Mouse (Mus musculus) ES-CJ7 (cell line): ENCODE data around the gene Atg4a-ps.

Experiments used
- DNase-seq: peaks from one replicate; pipeline ENCODE4 v3.0.0; 2011; ENCODE audit warnings: low read depth, low spot score

The Atg4a-ps gene

DNA sequence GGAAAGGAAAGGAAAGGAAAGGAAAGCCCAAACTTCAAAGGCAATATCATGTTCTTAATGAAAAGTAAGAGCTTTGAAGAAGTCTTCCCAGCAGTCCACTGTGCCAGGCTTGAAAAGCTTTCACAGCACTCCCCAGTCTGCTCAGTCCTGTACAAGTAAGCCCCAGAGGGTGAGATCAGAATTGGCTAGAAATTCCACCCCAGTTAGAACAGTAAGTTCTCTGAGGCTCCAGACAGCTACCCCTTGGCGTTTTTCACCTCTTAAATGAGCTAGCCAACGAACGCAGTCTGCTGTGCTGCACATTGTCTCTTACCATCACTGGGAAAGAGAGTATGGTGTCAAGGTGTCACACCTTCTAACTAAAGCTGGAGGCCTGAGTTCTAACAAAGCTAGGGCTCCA lies 18.2 kb downstream of the Atg4a-ps start:
- no peak for DNase-seq

DNA sequence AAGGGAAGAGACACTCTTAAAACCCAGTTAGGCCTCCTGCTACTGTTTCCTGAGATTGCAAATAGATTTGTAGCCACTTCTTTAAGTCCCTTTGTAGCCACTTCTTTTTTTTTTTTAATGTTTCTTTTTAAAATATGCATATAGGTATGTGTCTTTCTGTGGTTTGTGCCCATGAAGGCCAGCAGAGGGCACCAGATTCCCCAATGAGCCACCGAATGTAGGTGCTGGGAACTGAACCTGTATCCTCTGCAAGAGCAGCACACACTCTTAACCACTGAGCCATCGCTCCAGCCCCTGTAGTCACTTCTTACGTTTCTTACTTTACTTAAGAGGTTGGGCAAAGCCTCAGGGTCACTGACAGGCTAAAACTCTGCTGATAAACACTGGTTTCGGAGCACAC lies 19.4 kb downstream of the Atg4a-ps start:
- peak; percentile 34 for DNase-seq

DNA sequence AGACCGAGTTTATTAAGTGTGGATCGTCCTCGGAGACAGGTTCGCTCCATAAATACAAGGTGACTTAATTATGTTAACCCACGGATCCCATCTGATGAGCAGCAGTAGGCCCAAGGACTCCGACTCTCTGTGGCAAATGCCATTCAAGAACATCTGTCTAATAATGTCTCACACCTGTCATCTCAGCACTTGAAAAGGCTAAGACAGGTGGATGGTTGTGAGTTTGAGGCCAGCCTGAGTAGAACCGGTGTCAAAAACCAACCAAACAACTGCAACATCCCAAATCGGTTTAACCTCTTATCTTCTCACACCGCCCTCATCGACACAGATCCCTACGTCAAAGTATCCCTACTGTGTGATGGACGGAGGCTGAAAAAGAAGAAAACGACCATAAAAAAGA lies 20.7 kb downstream of the Atg4a-ps start:
- DNase-seq: no peak

DNA sequence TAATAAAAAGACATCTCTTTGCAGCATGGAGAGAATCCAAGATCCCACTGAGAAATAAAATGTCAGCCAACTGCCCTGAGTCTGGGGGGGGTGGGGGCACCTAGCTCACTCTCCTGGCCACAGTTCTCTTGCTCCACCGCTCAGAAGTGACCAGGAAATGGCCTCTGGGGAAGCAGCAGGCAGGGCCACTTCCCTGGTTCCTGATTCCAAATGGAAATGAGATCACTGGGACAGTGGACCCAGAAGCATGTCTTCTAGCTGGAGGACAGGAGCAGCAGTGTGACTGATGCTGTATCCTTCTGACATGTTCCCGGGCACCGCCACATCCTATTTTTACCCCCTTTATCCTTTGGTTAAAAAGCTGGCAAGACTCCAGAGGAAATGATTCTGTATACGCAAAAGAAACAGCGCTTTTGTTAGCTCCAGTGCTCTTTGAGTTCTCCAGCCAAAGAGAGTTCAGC lies 21.2 kb downstream of the Atg4a-ps start:
- no peak for DNase-seq

DNA sequence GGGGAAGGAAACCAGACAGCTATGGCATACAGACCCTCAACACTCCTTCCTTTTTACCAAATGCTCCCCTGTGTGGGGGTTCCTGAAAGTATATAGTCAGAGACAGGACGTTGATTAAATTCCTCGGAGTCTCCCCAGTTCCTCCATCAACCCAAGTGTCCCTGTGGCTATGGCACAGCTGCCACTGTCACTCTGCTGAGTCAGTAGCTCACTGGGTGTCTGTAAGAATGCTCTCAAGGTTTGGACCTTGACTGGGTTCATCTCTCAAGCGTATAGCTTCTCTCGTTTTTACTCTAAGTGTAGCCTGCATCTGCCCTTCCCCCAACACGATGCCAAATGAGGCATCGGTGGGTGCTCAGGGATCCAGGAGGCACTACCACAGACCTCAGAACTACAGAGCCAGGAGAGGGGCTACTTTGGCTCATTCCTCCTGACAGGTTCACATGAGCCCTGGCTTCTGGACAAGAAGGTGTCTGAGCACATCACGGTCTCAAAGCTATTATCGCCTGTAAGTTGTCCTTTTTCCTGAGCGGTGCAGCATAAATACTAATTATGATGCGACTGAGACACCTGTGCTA lies 21.9 kb downstream of the Atg4a-ps start:
- DNase-seq: no peak

DNA sequence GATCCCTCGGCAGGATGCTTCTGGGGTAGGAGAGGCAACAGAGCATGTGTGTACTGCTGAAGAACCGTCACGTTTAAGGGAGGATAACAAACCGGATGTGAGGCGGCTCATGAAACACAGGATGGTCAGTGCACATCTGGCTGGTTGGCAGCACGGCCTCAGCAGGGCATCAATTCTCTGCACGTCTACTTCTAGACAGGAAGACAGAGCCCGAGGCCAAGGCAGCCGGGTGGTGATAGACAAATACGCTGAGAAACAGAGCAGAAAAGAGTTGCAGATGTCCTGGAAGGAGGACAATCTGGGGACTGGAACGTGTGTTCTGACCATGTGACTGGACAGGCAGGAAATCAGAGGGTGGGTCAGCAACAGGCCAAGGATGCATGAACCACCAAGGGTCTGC lies 25.8 kb downstream of the Atg4a-ps start:
- no peak for DNase-seq

DNA sequence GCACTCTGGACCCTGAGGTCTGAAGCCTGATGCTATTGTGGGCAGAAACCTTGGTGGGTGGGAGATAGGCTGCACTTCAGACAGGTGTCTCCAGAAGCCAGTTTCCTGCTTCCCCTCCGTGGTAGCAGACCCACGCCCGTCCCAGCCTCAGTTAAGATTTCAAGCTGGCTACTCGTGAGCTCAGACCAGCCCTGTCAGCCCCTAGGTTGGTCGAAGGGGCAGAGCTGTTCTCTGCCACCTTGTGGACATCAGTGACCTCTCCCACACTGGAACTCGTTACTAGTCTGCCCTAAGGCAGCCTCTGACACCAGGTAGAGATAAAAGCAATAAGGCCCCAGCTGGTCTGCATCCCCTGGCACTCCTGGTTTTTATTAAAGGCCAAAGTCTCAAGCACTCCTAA lies 28.9 kb downstream of the Atg4a-ps start:
- DNase-seq: no peak

DNA sequence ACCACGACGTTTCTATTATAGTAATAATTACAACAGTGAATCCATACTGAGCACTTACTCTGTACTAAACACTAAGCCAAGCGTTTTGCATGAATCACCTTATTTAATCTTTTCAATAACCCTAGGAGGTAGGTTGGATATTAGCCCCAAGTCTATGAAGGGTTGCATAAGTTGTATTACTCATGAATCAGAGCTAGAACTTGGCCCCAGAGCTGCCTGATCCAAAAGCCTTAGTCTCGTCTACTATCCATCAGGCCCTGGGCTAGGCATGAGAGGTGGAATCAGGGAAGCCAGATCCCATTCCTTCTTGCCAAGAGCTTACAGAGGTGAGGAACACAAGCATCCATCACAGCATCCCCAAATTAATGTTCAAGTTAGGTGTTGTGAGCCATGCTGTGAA lies 30.2 kb downstream of the Atg4a-ps start:
- no peak for DNase-seq

DNA sequence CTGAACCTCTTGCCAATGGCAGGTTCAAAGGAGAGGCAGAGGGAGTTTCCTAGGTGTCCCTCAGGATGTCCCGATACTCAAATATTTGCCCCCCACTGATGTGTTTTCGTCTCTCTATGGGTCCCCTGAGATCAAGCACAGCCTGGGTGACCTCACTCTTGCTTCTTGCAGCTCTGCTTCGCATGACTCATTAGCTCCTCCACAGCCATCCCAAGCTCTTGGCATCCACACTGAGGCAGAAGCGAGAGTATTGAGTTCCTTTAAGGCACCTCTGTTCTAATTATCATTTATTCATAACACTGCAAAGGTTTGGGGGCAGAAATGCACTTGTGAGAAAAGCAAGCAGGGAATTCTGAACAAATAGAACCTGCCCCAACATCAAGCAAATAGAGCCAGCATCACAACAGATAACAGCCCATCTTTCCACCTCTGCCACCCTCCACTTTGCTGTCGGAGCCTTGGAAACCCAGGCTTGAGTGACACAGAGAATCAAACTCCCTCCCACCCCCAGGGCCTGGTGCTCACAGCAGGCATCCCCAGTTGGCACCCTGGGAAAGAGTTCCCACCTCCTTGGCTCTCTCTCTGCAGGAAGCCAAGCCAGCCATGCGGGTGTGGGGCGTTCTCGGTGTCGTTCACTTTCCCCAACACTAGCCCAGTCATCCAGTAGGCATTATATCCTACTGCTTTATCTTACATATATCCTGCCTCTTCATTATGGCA lies 33.1 kb downstream of the Atg4a-ps start:
- no peak for DNase-seq

DNA sequence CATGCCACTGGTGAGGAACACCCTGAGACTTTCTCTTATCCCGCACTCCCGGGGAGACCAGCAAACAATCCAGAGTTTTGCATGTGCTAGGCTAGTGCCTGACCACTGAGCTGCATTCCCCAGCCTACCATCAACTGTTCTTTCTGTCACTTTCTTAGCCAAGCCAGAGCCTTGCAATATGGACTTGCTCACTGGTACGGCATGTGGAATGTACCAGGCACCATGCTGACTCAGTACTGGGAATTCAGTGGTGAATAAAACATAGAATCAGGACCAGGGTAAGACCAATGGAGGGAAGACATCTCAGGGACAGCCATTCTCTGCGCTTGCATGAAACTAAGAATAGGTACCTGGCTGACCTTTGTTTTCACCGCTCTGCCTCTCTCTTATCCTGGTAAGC lies 35.6 kb downstream of the Atg4a-ps start:
- DNase-seq: no peak

DNA sequence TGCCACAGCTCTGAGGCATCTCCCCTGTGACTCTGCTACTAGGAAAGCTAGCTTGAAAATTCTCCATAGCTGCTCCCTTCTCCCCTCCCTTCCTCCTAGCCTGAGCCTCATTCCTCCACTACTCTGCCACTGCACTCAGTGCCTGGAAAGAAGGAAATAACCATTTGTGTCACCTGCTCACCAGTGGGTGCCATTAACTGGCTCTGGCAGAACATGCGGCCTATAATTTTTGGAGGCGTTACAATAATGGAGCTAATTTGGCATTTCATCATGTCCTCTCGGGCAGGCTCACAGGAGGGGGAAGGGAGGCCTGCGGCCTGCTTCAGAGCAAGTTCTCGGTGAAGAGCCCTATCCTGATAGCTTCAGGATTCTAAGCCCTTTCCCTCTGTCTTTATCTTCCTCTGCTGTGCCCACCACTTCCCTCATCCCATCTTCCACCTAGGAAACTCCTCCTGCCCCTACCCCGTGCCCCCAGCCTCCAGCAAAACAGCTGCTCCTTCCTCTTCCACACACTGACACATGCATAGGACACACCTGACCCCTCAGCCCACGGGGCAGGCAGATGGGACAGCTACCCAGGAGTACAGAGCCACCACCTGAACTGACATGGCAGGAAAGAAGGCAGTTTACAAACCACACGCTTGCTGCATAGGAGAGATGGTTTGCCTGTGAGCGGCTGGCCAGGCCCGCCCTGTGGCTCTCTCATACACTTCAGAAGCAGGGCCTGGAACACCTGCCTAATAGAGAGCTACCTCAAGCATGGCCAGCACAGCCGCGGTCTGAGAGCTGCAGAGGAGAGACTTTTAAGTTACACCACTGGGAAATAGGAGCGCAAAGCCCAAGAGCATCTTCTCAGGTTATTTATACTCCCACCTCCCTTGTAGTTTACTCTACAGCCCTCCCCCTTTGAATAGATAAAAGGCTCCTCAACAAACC lies 38.9 kb downstream of the Atg4a-ps start:
- DNase-seq: no peak

DNA sequence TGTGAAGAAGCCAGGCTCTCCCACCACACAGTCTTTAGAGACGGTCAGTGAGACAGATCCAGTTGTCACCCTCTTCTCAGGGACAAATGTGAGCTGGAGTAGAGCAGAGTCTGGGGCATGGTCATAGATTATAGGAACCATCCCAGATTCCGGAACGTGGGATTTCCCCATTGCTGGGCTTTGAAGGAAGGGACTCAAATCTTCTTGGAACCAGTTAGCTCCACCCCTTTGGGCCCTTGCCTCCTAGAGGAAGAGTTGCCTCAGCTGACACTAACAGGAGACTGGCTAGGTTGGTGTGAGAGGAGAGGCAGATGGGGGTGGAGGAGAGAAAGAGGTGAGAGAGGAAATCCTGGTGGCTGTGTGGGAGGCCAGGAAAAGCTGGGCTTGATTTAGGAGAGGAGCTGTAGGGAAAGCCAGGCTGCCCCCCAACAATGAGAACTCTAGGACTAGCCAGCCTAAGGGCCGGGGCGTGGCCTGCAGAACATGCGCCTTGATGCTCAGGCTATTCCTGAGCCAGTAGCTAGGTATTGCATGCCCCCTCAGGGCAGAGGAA lies 39.7 kb downstream of the Atg4a-ps start:
- DNase-seq: no peak

DNA sequence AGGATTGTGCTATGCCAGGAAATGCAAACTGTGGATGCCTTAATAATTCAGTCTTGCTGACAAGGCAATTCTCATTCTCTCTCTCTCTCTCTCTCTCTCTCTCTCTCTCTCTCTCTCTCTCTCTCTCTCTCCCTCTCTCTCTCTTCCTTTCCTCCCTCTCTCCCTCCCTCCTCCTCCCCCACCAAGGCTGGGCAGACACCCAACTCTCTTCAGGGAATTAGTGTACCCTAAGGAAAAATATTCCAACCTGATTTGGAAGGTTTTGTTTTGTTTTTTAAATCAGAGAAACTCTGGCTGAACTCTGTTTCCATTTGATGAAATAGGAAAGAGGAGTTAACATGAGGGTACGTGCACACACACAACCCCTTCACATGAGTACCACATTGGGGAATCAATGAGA lies 44.3 kb downstream of the Atg4a-ps start:
- no peak for DNase-seq

DNA sequence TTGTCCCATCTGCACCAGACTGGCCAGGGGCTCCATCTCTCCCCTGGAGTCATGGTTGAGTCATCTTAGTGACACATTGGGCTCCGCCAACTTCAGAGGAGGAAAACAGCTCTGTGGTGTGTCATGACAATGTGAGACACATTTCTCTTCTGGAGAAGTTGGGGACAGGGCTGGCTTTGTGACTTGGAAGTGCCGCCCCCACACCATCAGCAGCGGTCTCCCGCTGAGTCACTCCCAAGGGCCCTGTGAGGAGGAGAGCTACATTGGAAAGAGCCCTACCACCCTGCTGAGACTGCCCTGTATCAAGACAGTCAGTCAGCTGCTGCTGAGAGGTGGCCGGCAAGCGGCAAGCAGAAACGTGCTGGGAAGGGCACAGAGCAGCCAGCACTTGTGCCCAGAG lies 44.9 kb downstream of the Atg4a-ps start:
- DNase-seq: no peak

DNA sequence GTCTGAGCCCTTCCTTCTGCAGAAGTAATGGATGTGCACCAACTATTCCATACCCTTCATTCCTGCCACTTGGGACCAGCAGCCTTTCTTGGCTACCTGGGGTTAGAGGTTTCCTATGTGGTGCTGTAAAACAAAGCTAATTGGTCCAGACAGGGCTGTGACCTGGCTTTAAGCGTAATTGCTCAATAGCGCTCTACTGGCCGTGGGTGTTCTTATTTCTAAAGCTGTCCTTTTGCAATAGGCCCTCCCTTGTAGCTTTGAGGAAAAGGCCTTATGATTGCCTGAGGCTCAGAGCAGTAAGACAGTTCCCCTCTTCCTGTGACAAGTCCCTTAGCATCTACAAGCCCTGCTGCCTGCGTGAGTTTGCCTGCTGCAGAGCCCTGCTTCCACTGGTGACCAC lies 48.3 kb downstream of the Atg4a-ps start:
- DNase-seq: no peak

DNA sequence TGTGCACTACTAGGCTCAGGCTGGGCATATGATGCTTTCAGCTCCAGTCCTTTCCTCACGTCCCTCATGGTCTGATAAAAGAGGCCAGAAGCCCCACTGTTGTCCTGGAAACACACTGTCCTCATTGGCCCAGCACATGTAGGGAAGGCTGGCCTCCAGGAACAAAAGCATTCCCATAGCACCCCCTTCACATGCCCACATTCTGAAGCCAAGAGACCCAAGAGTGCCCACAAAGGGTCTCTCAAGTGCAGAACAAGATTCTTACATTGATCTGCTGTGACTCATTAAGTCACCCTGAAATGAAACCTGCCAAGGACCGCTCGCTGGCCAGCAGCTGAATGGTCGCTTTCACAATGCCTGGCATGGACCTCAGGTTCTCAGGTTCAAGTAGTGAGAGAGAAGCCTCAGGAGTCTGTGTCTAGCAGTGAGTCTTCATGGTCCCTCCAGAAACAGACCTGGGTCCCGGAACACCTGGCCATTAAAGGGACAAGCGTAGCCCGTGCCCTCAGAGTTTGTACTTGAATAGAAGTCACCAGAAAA lies 50.5 kb downstream of the Atg4a-ps start:
- no peak for DNase-seq
